Comparison of ENCODE assay signal across 22 mouse cellular contexts in genomic region chr8:9182461-9182860, GRCm38 (mm10).
DNase-seq lines count a peak whose midpoint lies in the region; ATAC-seq lines count a peak whose summit lies in the region.
"Had no signal": no experiment of that assay in that cellular context is flagged by ENCODE, and none has a peak within 500 bp of the region (broad histone marks: within the 10 kb centered on the region; RNA-seq: fewer than 3 reads in every experiment).

No protein-coding gene starts in this region.

- H3K36me3 ChIP-seq in hindbrain, embryonic 16.5 days (ENCODE audit: control insufficient read depth, insufficient read depth, low read length) = no peaks in the 10 kb centered on the region
- H3K36me3 ChIP-seq in hindbrain, embryonic 12.5 days = no peaks in the 10 kb centered on the region
- H3K36me3 ChIP-seq in neural tube, embryonic 14.5 days (ENCODE audit: control insufficient read depth, insufficient read depth, low read length) = no peaks in the 10 kb centered on the region
- H3K36me3 ChIP-seq in neural tube, embryonic 15.5 days = no peaks in the 10 kb centered on the region
- H3K36me3 ChIP-seq: embryonic facial prominence, embryonic 13.5 days; embryonic facial prominence, embryonic 15.5 days; forebrain, embryonic 10.5 days; forebrain, embryonic 12.5 days had no signal

- no peak overlapping the region for H3K27ac ChIP-seq in hindbrain, embryonic 16.5 days (ENCODE audit: low read depth, low read length)
- no peak overlapping the region for H3K27ac ChIP-seq in hindbrain, embryonic 12.5 days
- H3K27ac ChIP-seq in neural tube, embryonic 14.5 days (ENCODE audit: low read depth, low read length) = no peak overlapping the region
- no peak overlapping the region for H3K27ac ChIP-seq in neural tube, embryonic 15.5 days (replicated peaks)
- H3K27ac ChIP-seq: embryonic facial prominence, embryonic 13.5 days; embryonic facial prominence, embryonic 15.5 days; forebrain, embryonic 10.5 days; forebrain, embryonic 12.5 days had no signal

- WGBS in hindbrain, embryonic 16.5 days = 56% methylated on average over 7 of the region's 7 CpGs
- WGBS in hindbrain, embryonic 12.5 days = 70% methylated on average over 7 of the region's 7 CpGs
- 60% methylated on average over 7 of the region's 7 CpGs for WGBS in neural tube, embryonic 14.5 days
- WGBS in neural tube, embryonic 15.5 days = 67% methylated on average over 7 of the region's 7 CpGs

- no peaks in the 10 kb centered on the region for H3K4me1 ChIP-seq in hindbrain, embryonic 16.5 days (ENCODE audit: control insufficient read depth, insufficient read depth, low read depth, low read length)
- no peaks in the 10 kb centered on the region for H3K4me1 ChIP-seq in hindbrain, embryonic 12.5 days
- H3K4me1 ChIP-seq in neural tube, embryonic 14.5 days (ENCODE audit: control insufficient read depth, insufficient read depth, low read length) = no peaks in the 10 kb centered on the region
- peaks cover 4% of the 10 kb centered on the region; the same call in 1 of the 2 replicates for H3K4me1 ChIP-seq in neural tube, embryonic 15.5 days
- H3K4me1 ChIP-seq: embryonic facial prominence, embryonic 13.5 days; embryonic facial prominence, embryonic 15.5 days; forebrain, embryonic 10.5 days; forebrain, embryonic 12.5 days had no signal

- DNase-seq in retina, postnatal 1 day = peak; percentile 70
- DNase-seq in frontal cortex, postnatal 14 days (ENCODE audit: low spot score in 2 of 2) = no peak
- DNase-seq: adrenal gland, adult 2 months; adrenal gland, postnatal 10 days; adrenal gland, postnatal 25 days; cerebellum, adult 11 months; cerebellum, adult 18-20 months; cerebellum, adult 8-10 months; cerebellum, adult 9-11 months; cerebellum, postnatal 14 days; cerebellum, postnatal 36 days; embryo, embryonic 11 days had no signal

- H3K4me3 ChIP-seq in hindbrain, embryonic 16.5 days (ENCODE audit: low read length) = no peak overlapping the region
- no peak overlapping the region for H3K4me3 ChIP-seq in hindbrain, embryonic 12.5 days
- H3K4me3 ChIP-seq in neural tube, embryonic 14.5 days (ENCODE audit: low read depth, low read length) = no peak overlapping the region
- no peak overlapping the region for H3K4me3 ChIP-seq in neural tube, embryonic 15.5 days (replicated peaks)
- H3K4me3 ChIP-seq: embryonic facial prominence, embryonic 13.5 days; embryonic facial prominence, embryonic 15.5 days; erythroblast, embryonic 14.5 days; forebrain, embryonic 10.5 days; forebrain, embryonic 12.5 days had no signal

- ATAC-seq in hindbrain, embryonic 16.5 days = peak; percentile 14; the same call in 1 of the 2 replicates
- no peak for ATAC-seq in hindbrain, embryonic 12.5 days (ENCODE audit: low FRiP score)
- 0 out of 2 replicates have a peak, but pooled peaks have one; percentile 19 for ATAC-seq in neural tube, embryonic 14.5 days (ENCODE audit: low read depth)
- ATAC-seq in neural tube, embryonic 15.5 days (ENCODE audit: low FRiP score) = no peak
- ATAC-seq: forebrain, embryonic 14.5 days had no signal

- H3K4me2 ChIP-seq in hindbrain, embryonic 16.5 days (ENCODE audit: low read length) = no peak overlapping the region
- H3K4me2 ChIP-seq in hindbrain, embryonic 12.5 days (replicated peaks) = no peak overlapping the region
- no peak overlapping the region for H3K4me2 ChIP-seq in neural tube, embryonic 14.5 days (ENCODE audit: low read depth, low read length)
- no peak overlapping the region for H3K4me2 ChIP-seq in neural tube, embryonic 15.5 days
- H3K4me2 ChIP-seq: embryonic facial prominence, embryonic 13.5 days; embryonic facial prominence, embryonic 15.5 days; forebrain, embryonic 12.5 days had no signal

- H3K27me3 ChIP-seq in hindbrain, embryonic 16.5 days (replicated peaks; ENCODE audit: control insufficient read depth, insufficient read depth, low read length) = no peaks in the 10 kb centered on the region
- no peaks in the 10 kb centered on the region for H3K27me3 ChIP-seq in hindbrain, embryonic 12.5 days
- no peaks in the 10 kb centered on the region for H3K27me3 ChIP-seq in neural tube, embryonic 14.5 days (ENCODE audit: control insufficient read depth, insufficient read depth, low read length)
- H3K27me3 ChIP-seq in neural tube, embryonic 15.5 days (replicated peaks) = no peaks in the 10 kb centered on the region
- H3K27me3 ChIP-seq: embryonic facial prominence, embryonic 13.5 days; embryonic facial prominence, embryonic 15.5 days; forebrain, embryonic 12.5 days had no signal

- H3K9ac ChIP-seq in hindbrain, embryonic 16.5 days (ENCODE audit: low read depth, low read length) = no peak overlapping the region
- no peak overlapping the region for H3K9ac ChIP-seq in hindbrain, embryonic 12.5 days
- H3K9ac ChIP-seq in neural tube, embryonic 14.5 days (replicated peaks; ENCODE audit: low read depth, low read length) = no peak overlapping the region
- no peak overlapping the region for H3K9ac ChIP-seq in neural tube, embryonic 15.5 days (replicated peaks)
- H3K9ac ChIP-seq: embryonic facial prominence, embryonic 13.5 days; embryonic facial prominence, embryonic 15.5 days; forebrain, embryonic 12.5 days had no signal

- H3K9me3 ChIP-seq in hindbrain, embryonic 16.5 days (ENCODE audit: control insufficient read depth, low read length) = no peaks in the 10 kb centered on the region
- no peaks in the 10 kb centered on the region for H3K9me3 ChIP-seq in hindbrain, embryonic 12.5 days (replicated peaks)
- no peaks in the 10 kb centered on the region for H3K9me3 ChIP-seq in neural tube, embryonic 14.5 days (ENCODE audit: control insufficient read depth, low read length)
- no peaks in the 10 kb centered on the region for H3K9me3 ChIP-seq in neural tube, embryonic 15.5 days (replicated peaks)
- H3K9me3 ChIP-seq: embryonic facial prominence, embryonic 13.5 days; embryonic facial prominence, embryonic 15.5 days; forebrain, embryonic 10.5 days; forebrain, embryonic 12.5 days had no signal

Comparison
In these comparisons a context has a peak if more than half of its experiments do, and no peak if none do; other contexts are left out.
1. ATAC-seq: peak in hindbrain, embryonic 16.5 days (single experiment) and neural tube, embryonic 14.5 days (single experiment); none in hindbrain, embryonic 12.5 days (single experiment) and neural tube, embryonic 15.5 days (single experiment).